Mouse (Mus musculus) C2C12 (cell line): ENCODE results near the gene Nipsnap3b.

Experiments
- CTCF ChIP-seq: IDR thresholded peaks from one replicate; pipeline ENCODE4 v1.5.1; 2011; ENCODE audit not compliant: control insufficient read depth, insufficient read depth, insufficient read length
- FOSL1 ChIP-seq: IDR thresholded peaks from one replicate; pipeline ENCODE4 v1.8.0; 2011; ENCODE audit warnings: mild to moderate bottlenecking, low read length; ENCODE audit not compliant: poor library complexity, insufficient read depth, severe bottlenecking
- USF1 ChIP-seq: IDR thresholded peaks from one replicate; pipeline ENCODE4 v1.6.1; 2011; ENCODE audit warnings: low read depth, mild to moderate bottlenecking, control low read depth, moderate library complexity

GRCm38 (mm10) chr4:53030326-53030948, 18.8 kb downstream of the Nipsnap3b start:
- no peak for TF ChIP-seq CTCF
- no peak for TF ChIP-seq FOSL1
- TF ChIP-seq USF1 = no peak
